Mouse (Mus musculus): ENCODE measurements around the gene Ddx10. TPM values are rescaled to one million over a fixed set of nuclear protein-coding genes. Genes with fewer than 3 reads are reported as not detected.

The Ddx10 gene
- 22.1 and 24.7 TPM in 2 replicates for polyA plus RNA-seq (2014; fragmentation: Nextera tagmentation; extraction: Ambion mirVana)

DNA sequence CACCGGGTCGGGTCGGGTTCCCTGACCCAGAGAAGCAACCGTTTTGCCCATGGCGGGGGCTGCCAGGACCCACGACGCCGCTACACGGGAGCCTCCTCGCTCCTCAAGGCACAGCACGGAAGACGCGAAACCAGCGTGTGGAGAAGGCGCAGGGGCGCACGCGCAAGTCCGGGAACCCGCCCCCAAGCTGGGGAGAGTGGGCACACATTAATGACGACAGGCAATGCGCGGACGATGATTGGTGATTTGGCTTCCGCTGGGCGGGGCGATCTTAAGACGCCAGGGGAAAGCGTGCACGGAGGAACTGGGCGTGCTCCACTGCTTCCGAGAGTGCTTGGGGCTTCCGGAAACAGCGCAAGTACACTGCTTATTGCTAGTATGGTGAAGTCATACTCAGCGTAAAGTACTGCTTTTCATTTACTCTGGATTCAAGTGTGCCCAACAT, at the start of gene Ddx10:
Ddx10 (minus strand) TSS at position 101 of the 445 bp plus-strand sequence.
- ATAC-seq (ENCODE audit: low FRiP score, low TSS enrichment), result peak; percentile 99

DNA sequence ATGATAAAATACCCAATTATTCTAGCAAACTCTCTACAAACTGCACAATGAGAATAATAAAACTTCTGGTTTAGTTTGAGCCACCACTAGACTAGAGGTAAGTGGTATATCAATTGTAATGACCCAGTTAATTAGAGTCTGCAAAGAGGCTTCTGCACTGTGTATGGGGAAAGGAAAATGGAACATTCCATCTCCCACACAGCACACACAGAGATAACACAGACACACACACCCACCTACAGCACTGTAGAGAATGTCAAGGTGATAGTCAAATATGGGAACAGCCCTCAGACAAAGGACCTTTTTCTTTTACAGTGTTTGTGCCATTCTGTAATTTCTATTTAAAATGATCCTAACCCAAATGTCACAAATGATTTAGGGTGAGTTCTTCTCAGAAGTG, 45.0 kb upstream of the Ddx10 start:
- Histone ChIP-seq H3K4me1 (ENCODE audit: control insufficient read depth, insufficient read depth, low read length) (no peaks in the 10 kb centered on the region), H3K9me3 (ENCODE audit: control insufficient read depth, low read length) (no peaks in the 10 kb centered on the region), H3K27ac (replicated peaks; ENCODE audit: low read depth, low read length) (no peak overlapping the region), H3K4me3 (replicated peaks; ENCODE audit: low read depth, low read length) (no peak overlapping the region), H3K36me3 (ENCODE audit: control insufficient read depth, insufficient read depth, low read length) (no peaks in the 10 kb centered on the region), H3K4me2 (ENCODE audit: low read length) (no peak overlapping the region), H3K27me3 (ENCODE audit: control insufficient read depth, insufficient read depth, low read length) (no peaks in the 10 kb centered on the region), H3K9ac (replicated peaks; ENCODE audit: low read length) (no peak overlapping the region)
- ATAC-seq (ENCODE audit: low FRiP score, low TSS enrichment), result no peak
- DNase-seq, result no peak

More for the DNA sequence above, at the start of gene Ddx10:
- H3K4me1 ChIP-seq (ENCODE audit: control insufficient read depth, insufficient read depth, low read length), result peaks cover 10% of the 10 kb centered on the region
- H3K9ac ChIP-seq (replicated peaks; ENCODE audit: low read length), result peak within 1 kb of the TSS; percentile 59
- no peak within 1 kb of the TSS for H3K27ac ChIP-seq (replicated peaks; ENCODE audit: low read depth, low read length)
- DNase-seq, result peak; percentile 99
- under 1% methylated on average over 35 of the region's 35 CpGs for WGBS
- peak within 1 kb of the TSS; percentile 92 for H3K4me2 ChIP-seq (ENCODE audit: low read length)
- peak within 1 kb of the TSS; percentile 64 for H3K4me3 ChIP-seq (replicated peaks; ENCODE audit: low read depth, low read length)
- no peaks in the 10 kb centered on the region for H3K27me3 ChIP-seq (ENCODE audit: control insufficient read depth, insufficient read depth, low read length)
- H3K36me3 ChIP-seq (ENCODE audit: control insufficient read depth, insufficient read depth, low read length), result no peaks in the 10 kb centered on the region
- H3K9me3 ChIP-seq (ENCODE audit: control insufficient read depth, low read length), result no peaks in the 10 kb centered on the region

DNA sequence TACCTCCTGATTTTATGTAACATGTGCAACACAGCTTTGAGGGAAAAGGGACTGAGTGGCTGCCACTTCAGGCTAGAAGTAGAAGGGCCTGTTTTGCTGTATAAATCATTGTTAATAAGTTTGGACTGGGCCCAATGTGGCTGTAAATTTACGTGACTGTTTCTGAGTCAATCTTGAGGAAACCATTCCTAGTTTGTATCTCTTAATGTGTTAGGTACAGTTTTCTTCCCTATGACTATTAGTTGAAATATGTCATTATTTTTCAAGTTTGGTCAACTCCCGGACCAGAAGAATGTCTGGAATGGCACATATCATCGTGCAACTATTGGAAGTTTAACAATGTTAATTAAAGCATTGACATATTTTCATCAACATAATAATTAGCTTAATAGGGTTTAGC, 42.2 kb upstream of the Ddx10 start:
- Histone ChIP-seq H3K27me3 (ENCODE audit: control insufficient read depth, insufficient read depth, low read length) (no peaks in the 10 kb centered on the region), H3K36me3 (ENCODE audit: control insufficient read depth, insufficient read depth, low read length) (no peaks in the 10 kb centered on the region), H3K4me2 (ENCODE audit: low read length) (no peak overlapping the region), H3K27ac (replicated peaks; ENCODE audit: low read depth, low read length) (no peak overlapping the region), H3K4me1 (ENCODE audit: control insufficient read depth, insufficient read depth, low read length) (no peaks in the 10 kb centered on the region), H3K9ac (replicated peaks; ENCODE audit: low read length) (no peak overlapping the region), H3K9me3 (ENCODE audit: control insufficient read depth, low read length) (no peaks in the 10 kb centered on the region), H3K4me3 (replicated peaks; ENCODE audit: low read depth, low read length) (no peak overlapping the region)
- no peak for DNase-seq
- 89% methylated on average over 3 of the region's 3 CpGs for WGBS
- ATAC-seq (ENCODE audit: low FRiP score, low TSS enrichment), result no peak

DNA sequence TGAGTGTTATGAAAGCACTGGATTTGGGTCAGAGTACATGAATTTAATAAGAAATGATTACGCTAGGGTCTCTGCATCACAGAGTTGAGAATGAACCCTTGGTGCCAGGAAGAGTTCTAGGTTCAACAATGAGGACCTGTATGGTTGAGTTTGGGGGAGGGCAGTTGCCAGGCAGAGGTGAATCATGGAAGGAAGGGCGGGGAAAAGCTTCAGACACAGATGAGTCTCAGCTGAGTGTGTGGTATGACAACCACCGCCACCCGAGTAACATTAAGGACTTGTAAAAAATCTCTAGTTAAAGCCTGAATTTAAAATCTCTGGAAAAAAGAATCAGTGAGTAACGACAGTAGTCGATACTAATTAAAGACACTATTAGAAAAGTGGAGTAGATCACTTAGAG, 38.9 kb upstream of the Ddx10 start:
- Histone ChIP-seq H3K4me1 (ENCODE audit: control insufficient read depth, insufficient read depth, low read length) (no peaks in the 10 kb centered on the region), H3K4me2 (ENCODE audit: low read length) (no peak overlapping the region), H3K27ac (replicated peaks; ENCODE audit: low read depth, low read length) (no peak overlapping the region), H3K9ac (replicated peaks; ENCODE audit: low read length) (no peak overlapping the region), H3K4me3 (replicated peaks; ENCODE audit: low read depth, low read length) (no peak overlapping the region), H3K36me3 (ENCODE audit: control insufficient read depth, insufficient read depth, low read length) (no peaks in the 10 kb centered on the region), H3K27me3 (ENCODE audit: control insufficient read depth, insufficient read depth, low read length) (no peaks in the 10 kb centered on the region), H3K9me3 (ENCODE audit: control insufficient read depth, low read length) (no peaks in the 10 kb centered on the region)
- 87% methylated on average over 6 of the region's 6 CpGs for WGBS
- DNase-seq, result no peak
- no peak for ATAC-seq (ENCODE audit: low FRiP score, low TSS enrichment)

DNA sequence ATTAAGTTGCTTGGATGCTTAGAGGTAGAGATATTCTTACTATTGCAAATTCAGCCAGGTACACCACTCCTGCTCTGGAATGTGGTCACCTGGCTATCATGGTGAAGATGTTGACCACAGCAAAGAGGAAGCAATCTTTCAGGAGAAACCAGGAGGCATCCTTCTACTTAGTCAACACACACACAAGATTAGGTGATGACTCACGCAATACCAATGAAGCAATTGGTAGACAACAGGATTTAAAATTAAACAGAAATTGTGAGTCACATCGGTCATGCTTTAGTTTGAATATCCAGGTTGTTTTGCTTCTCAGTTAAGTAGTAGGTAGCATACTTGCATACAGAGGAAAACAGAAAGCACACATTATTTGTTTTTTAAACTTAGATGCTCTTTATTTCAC, 31.1 kb upstream of the Ddx10 start:
- H3K27me3 ChIP-seq (ENCODE audit: control insufficient read depth, insufficient read depth, low read length), result no peaks in the 10 kb centered on the region
- ATAC-seq (ENCODE audit: low FRiP score, low TSS enrichment), result no peak
- WGBS, result 92% methylated on average over 2 of the region's 2 CpGs
- no peak for DNase-seq
- no peaks in the 10 kb centered on the region for H3K9me3 ChIP-seq (ENCODE audit: control insufficient read depth, low read length)
- H3K27ac ChIP-seq (replicated peaks; ENCODE audit: low read depth, low read length), result no peak overlapping the region
- no peak overlapping the region for H3K9ac ChIP-seq (replicated peaks; ENCODE audit: low read length)
- H3K36me3 ChIP-seq (ENCODE audit: control insufficient read depth, insufficient read depth, low read length), result no peaks in the 10 kb centered on the region
- no peak overlapping the region for H3K4me3 ChIP-seq (replicated peaks; ENCODE audit: low read depth, low read length)
- no peaks in the 10 kb centered on the region for H3K4me1 ChIP-seq (ENCODE audit: control insufficient read depth, insufficient read depth, low read length)
- no peak overlapping the region for H3K4me2 ChIP-seq (ENCODE audit: low read length)

DNA sequence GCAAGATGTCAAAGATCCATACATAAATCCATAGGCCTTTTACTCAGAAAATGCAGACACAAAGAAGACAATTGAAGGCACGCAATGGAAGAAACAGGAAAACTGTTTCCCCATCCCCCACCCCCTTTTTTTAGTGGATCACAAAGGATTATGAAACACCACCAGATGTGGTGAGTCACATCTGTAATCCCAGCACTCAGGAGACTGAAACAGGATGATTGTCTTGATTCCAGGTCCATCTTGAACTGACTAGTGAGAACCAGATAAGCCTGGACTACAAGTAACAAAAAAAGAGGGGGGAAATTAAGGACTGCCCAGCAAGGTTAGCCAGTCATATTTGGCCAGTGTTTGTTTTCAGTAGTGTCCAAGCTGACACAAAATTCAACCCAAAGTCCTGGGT, 28.5 kb upstream of the Ddx10 start:
- Histone ChIP-seq H3K4me3 (replicated peaks; ENCODE audit: low read depth, low read length) (no peak overlapping the region), H3K27ac (replicated peaks; ENCODE audit: low read depth, low read length) (no peak overlapping the region), H3K9me3 (ENCODE audit: control insufficient read depth, low read length) (no peaks in the 10 kb centered on the region), H3K9ac (replicated peaks; ENCODE audit: low read length) (no peak overlapping the region), H3K27me3 (ENCODE audit: control insufficient read depth, insufficient read depth, low read length) (no peaks in the 10 kb centered on the region), H3K4me2 (ENCODE audit: low read length) (no peak overlapping the region), H3K4me1 (ENCODE audit: control insufficient read depth, insufficient read depth, low read length) (no peaks in the 10 kb centered on the region), H3K36me3 (ENCODE audit: control insufficient read depth, insufficient read depth, low read length) (no peaks in the 10 kb centered on the region)
- 85% methylated on average over 1 of the region's 1 CpGs for whole genome bisulfite sequencing
- no peak for DNase-seq
- no peak for ATAC-seq (ENCODE audit: low FRiP score, low TSS enrichment)

DNA sequence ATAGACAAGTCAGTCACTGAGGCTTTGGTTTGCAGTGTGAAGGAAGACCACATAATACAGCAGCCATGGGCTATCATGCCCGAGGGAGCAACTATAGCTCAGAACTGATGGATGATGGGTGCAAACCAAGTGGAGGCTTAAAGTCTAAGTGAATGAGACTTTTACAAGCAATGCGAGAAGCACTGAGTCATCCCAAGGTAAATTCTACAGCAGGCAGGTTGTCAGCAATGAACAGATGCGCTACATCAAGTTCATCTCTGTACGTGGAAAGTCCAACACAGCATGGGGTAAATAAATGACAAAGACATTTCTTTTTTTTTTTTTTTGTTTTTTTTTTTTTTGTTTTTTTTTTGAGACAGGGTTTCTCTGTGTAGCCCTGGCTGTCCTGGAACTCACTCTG, 24.9 kb upstream of the Ddx10 start:
- H3K9ac ChIP-seq (replicated peaks; ENCODE audit: low read length), result no peak overlapping the region
- H3K4me3 ChIP-seq (replicated peaks; ENCODE audit: low read depth, low read length), result no peak overlapping the region
- H3K36me3 ChIP-seq (ENCODE audit: control insufficient read depth, insufficient read depth, low read length), result no peaks in the 10 kb centered on the region
- WGBS, result 77% methylated on average over 4 of the region's 4 CpGs
- no peaks in the 10 kb centered on the region for H3K9me3 ChIP-seq (ENCODE audit: control insufficient read depth, low read length)
- no peak for ATAC-seq (ENCODE audit: low FRiP score, low TSS enrichment)
- H3K4me2 ChIP-seq (ENCODE audit: low read length), result no peak overlapping the region
- H3K4me1 ChIP-seq (ENCODE audit: control insufficient read depth, insufficient read depth, low read length), result no peaks in the 10 kb centered on the region
- H3K27ac ChIP-seq (replicated peaks; ENCODE audit: low read depth, low read length), result no peak overlapping the region
- no peaks in the 10 kb centered on the region for H3K27me3 ChIP-seq (ENCODE audit: control insufficient read depth, insufficient read depth, low read length)
- no peak for DNase-seq

DNA sequence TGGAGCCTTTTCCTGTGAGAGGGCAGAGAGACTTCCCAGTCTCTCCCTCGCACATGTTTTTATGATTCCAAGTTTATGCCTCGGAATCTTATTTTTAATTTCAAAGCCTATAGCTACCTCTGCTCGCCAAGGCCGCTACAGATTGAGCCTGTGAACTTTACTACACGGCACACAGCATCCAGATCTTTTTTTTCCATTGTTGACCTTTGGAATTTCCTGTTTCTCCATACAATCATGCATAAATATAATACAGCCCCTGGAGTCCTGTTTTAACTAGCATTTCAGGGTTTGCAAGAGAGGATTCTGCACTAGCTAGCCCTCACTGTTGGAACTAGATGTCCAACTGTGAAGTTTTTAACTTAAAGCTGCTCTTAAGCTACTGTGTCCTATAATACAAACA, 24.4 kb upstream of the Ddx10 start:
- no peaks in the 10 kb centered on the region for H3K9me3 ChIP-seq (ENCODE audit: control insufficient read depth, low read length)
- no peaks in the 10 kb centered on the region for H3K4me1 ChIP-seq (ENCODE audit: control insufficient read depth, insufficient read depth, low read length)
- no peak for ATAC-seq (ENCODE audit: low FRiP score, low TSS enrichment)
- no peak overlapping the region for H3K9ac ChIP-seq (replicated peaks; ENCODE audit: low read length)
- WGBS, result 62% methylated on average over 5 of the region's 5 CpGs
- H3K27me3 ChIP-seq (ENCODE audit: control insufficient read depth, insufficient read depth, low read length), result no peaks in the 10 kb centered on the region
- no peak overlapping the region for H3K27ac ChIP-seq (replicated peaks; ENCODE audit: low read depth, low read length)
- no peaks in the 10 kb centered on the region for H3K36me3 ChIP-seq (ENCODE audit: control insufficient read depth, insufficient read depth, low read length)
- no peak overlapping the region for H3K4me2 ChIP-seq (ENCODE audit: low read length)
- H3K4me3 ChIP-seq (replicated peaks; ENCODE audit: low read depth, low read length), result no peak overlapping the region
- no peak for DNase-seq

DNA sequence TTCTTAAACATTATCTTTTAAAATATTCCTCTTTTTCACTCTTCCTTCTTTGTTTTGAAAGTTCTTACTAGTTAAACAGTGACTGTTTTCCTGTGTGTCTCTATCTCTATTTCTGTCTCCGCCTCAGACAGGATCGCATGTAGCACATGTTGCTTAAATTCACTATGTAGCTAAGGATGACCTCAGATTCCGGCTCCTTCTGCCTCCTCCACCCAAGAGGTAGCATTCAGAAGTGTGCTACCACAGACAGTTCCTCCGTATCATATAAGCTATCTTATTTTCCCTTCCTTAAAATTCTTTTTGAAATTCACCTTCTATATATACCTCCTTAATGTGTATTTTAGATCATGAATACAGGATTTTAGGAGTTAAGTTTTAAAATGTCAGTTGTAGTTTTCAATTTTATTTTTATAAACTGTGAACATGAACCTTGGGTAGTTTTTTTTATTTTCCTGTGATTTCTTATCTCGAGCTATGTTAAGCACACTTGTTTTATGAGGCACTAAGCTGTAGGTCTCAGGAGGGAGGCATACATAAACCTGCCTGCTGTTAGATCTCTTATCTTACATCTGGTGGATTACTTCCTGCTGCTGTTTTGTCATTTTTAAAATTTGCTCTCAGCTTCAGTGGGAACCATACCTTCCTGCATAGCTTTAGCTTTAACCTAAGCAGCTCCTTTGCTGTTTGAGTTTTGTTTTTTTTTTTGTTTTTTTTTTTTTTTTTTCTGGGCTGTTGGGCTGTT, 23.6 kb upstream of the Ddx10 start:
- H3K36me3 ChIP-seq (ENCODE audit: control insufficient read depth, insufficient read depth, low read length), result no peaks in the 10 kb centered on the region
- 78% methylated on average over 5 of the region's 5 CpGs for WGBS
- DNase-seq, result no peak
- H3K4me3 ChIP-seq (replicated peaks; ENCODE audit: low read depth, low read length), result no peak overlapping the region
- no peaks in the 10 kb centered on the region for H3K9me3 ChIP-seq (ENCODE audit: control insufficient read depth, low read length)
- no peak overlapping the region for H3K4me2 ChIP-seq (ENCODE audit: low read length)
- H3K9ac ChIP-seq (replicated peaks; ENCODE audit: low read length), result no peak overlapping the region
- ATAC-seq (ENCODE audit: low FRiP score, low TSS enrichment), result no peak
- no peaks in the 10 kb centered on the region for H3K4me1 ChIP-seq (ENCODE audit: control insufficient read depth, insufficient read depth, low read length)
- H3K27me3 ChIP-seq (ENCODE audit: control insufficient read depth, insufficient read depth, low read length), result no peaks in the 10 kb centered on the region
- H3K27ac ChIP-seq (replicated peaks; ENCODE audit: low read depth, low read length), result no peak overlapping the region
